Mouse (Mus musculus): ENCODE data around the gene Nmnat1. TPM values are rescaled to one million over a fixed set of nuclear protein-coding genes. Genes with fewer than 3 reads are reported as not detected.

Nmnat1 gene
- polyA plus RNA-seq, 1 experiment = 3.6 TPM

DNA sequence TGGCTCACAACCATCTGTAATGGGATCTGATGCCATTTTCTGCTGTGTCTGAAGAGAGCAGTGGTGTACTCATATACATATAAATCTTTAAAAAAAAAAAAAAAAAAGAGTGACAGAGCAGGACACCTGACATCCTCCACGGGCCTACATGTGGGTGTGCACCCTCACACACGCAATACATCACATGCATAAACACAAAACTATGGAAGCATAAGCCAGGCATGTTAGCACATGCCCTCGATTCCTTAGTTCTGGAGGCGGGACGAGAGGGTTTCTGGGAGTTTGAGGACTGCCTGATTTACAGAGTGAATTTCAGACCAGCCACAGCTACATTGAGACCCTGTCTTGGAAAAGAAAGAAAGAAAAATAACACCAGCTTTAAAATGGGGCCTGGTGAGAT, 19.4 kb upstream of the Nmnat1 start:
- no peak overlapping the region for H3K27ac ChIP-seq (ENCODE audit: control insufficient read depth, insufficient read depth, low read depth, low read length, poor library complexity)
- H3K4me1 ChIP-seq (ENCODE audit: control insufficient read depth, insufficient read depth, low read length) = no peaks in the 10 kb centered on the region
- 76% methylated on average over 5 of the region's 5 CpGs for WGBS
- TF ChIP-seq POLR2A (IDR thresholded peaks at IDR 0.05; ENCODE audit: borderline replicate concordance, control insufficient read depth, low read depth, low read length) (no peak), CTCF (IDR thresholded peaks at IDR 0.05; ENCODE audit: control insufficient read depth, insufficient read depth, low read length) (no peak)
- H3K4me3 ChIP-seq (replicated peaks; ENCODE audit: control insufficient read depth, low read depth, low read length) = no peak overlapping the region

DNA sequence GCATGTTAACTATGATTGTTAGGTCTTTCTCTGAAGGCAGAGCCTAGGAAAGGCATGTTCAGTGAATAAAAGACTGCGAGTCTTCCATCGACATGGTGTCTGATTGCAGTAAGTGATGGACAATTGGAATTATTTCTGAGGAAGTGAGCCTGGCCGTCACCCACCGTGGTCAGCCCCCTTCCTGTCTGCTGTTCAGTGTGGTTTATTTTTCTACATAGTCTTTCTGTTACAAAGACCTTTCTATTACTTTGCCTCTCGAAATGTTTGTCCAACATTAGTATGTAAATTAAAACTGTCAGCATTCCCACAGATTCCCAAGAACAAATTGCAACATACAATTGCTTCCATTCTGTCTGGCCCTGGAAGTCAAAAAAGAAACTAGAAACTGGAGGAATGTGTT, 14.8 kb upstream of the Nmnat1 start:
- TF ChIP-seq CTCF (IDR thresholded peaks at IDR 0.05; ENCODE audit: control insufficient read depth, insufficient read depth, low read length) (no peak), POLR2A (IDR thresholded peaks at IDR 0.05; ENCODE audit: borderline replicate concordance, control insufficient read depth, low read depth, low read length) (no peak)
- 24% methylated on average over 5 of the region's 5 CpGs for WGBS

DNA sequence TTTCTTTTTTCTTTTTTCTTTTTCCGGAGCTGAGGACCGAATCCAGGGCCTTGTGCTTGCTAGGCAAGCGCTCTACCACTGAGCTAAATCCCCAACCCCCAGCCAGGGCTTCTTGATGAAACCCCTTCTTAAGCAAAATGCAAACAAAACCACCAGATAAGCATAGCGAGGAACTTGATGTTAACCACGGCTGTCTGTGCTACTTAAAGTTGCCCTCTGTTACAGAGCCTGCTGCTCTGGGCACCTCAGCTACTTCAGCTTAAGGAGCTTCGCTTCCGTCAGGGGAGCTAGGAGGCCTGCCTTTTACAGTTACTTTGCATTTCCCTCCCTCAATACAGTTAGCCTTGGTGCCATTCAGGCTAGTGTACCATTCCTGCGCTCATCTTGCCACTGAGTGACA, 13.9 kb upstream of the Nmnat1 start:
- Histone ChIP-seq H3K27ac (ENCODE audit: control insufficient read depth, insufficient read depth, low read depth, low read length, poor library complexity) (no peak overlapping the region), H3K4me1 (ENCODE audit: control insufficient read depth, insufficient read depth, low read length) (no peaks in the 10 kb centered on the region), H3K4me3 (replicated peaks; ENCODE audit: control insufficient read depth, low read depth, low read length) (no peak overlapping the region)
- no peak for TF ChIP-seq POLR2A (IDR thresholded peaks at IDR 0.05; ENCODE audit: borderline replicate concordance, control insufficient read depth, low read depth, low read length)
- WGBS = 73% methylated on average over 8 of the region's 8 CpGs

More for the DNA sequence above, 14.8 kb upstream of the Nmnat1 start:
- Histone ChIP-seq H3K27ac (ENCODE audit: control insufficient read depth, insufficient read depth, low read depth, low read length, poor library complexity) (no peak overlapping the region), H3K4me1 (ENCODE audit: control insufficient read depth, insufficient read depth, low read length) (no peaks in the 10 kb centered on the region), H3K4me3 (replicated peaks; ENCODE audit: control insufficient read depth, low read depth, low read length) (no peak overlapping the region)

DNA sequence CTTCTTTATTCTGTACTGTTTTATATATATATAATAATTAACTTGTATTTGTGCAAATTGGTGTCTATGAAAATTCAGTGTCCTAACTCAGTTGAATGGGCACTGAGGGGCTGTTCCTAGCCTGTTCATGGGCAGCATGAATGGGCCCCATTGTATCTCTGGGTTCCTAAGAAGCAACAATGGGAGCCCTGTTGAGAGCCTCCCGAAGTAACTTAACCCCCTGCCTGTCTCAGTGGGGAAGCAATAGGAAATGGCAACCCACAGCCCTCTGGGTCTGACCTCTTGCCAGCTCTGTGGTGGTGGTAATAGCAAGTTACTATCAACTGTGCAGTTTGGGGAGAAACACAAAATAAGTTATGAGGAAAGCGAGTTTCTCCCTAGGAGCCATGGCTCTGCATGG, 11.6 kb upstream of the Nmnat1 start:
- Histone ChIP-seq H3K27ac (ENCODE audit: control insufficient read depth, insufficient read depth, low read depth, low read length, poor library complexity) (no peak overlapping the region), H3K4me1 (ENCODE audit: control insufficient read depth, insufficient read depth, low read length) (no peaks in the 10 kb centered on the region), H3K4me3 (replicated peaks; ENCODE audit: control insufficient read depth, low read depth, low read length) (no peak overlapping the region)
- WGBS = 46% methylated on average over 2 of the region's 2 CpGs
- TF ChIP-seq POLR2A (IDR thresholded peaks at IDR 0.05; ENCODE audit: borderline replicate concordance, control insufficient read depth, low read depth, low read length) (no peak), CTCF (IDR thresholded peaks at IDR 0.05; ENCODE audit: control insufficient read depth, insufficient read depth, low read length) (no peak)

DNA sequence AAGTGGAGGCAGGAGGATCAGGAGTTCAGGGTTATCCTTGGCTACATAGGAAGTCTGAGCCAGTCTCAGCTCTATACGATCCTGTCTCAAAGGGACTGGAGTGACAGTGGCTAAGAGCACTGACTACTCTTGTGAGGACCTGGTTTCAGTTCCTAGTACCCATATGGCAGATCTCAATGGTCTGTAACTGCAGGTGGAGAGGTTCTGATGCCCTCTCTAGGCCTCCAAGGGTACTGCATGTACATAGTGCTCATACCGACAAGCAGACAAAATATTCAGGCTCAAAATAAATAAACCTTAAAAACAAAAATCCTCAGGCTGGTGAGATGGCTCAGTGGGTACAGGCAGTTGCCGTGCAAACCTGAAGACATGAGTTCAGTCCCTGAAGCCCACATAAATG, 6.1 kb upstream of the Nmnat1 start:
- Histone ChIP-seq H3K27ac (ENCODE audit: control insufficient read depth, insufficient read depth, low read depth, low read length, poor library complexity) (no peak overlapping the region), H3K4me1 (ENCODE audit: control insufficient read depth, insufficient read depth, low read length) (no peaks in the 10 kb centered on the region), H3K4me3 (replicated peaks; ENCODE audit: control insufficient read depth, low read depth, low read length) (no peak overlapping the region)
- WGBS = 90% methylated on average over 3 of the region's 3 CpGs
- peak; percentile 7; the same call in 1 of the 2 replicates for TF ChIP-seq CTCF (IDR thresholded peaks at IDR 0.05; ENCODE audit: control insufficient read depth, insufficient read depth, low read length)
- no peak for TF ChIP-seq POLR2A (IDR thresholded peaks at IDR 0.05; ENCODE audit: borderline replicate concordance, control insufficient read depth, low read depth, low read length)

DNA sequence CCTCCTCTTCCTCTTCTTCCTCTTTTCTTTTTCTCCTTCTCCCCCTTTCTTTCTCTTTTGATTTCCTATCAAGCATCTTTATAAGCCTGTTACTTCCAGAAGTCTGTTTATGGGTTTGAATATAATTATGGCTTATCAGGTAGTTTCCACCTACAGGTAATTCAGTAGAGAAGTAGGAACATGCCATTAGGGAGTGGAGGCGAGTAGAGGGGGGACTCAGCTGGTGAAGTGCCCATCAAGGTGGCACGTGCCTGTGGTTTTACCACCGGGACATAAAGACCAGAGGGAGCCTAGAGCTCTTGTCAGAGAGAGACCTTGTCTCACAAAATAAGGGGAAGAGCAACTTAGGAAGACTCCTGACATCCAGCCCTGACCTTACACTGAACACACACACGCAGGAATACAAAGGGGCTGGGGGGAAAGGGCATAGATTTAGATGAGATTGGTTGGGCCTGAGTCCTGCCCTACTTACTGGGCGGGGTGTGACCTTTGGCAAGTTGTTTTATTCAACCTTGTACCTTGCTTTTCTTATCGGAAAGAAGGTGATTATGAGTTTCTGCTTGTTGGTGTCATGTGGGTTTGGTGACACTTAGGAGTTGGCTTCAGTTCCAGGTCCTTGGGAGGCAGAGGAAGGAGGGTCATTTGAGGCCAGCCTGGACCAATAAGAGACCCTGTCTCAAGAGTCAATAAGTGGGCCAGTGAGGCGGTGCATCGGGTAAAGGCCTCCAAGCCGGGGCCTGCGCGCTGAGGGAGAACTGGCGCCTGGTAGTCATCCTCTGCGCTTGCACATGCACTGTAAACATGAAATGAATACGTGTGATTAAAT, 4.6 kb upstream of the Nmnat1 start:
- Histone ChIP-seq H3K27ac (ENCODE audit: control insufficient read depth, insufficient read depth, low read depth, low read length, poor library complexity) (no peak overlapping the region), H3K4me1 (ENCODE audit: control insufficient read depth, insufficient read depth, low read length) (no peaks in the 10 kb centered on the region), H3K4me3 (replicated peaks; ENCODE audit: control insufficient read depth, low read depth, low read length) (no peak overlapping the region)
- TF ChIP-seq CTCF (IDR thresholded peaks at IDR 0.05; ENCODE audit: control insufficient read depth, insufficient read depth, low read length) (no peak), POLR2A (IDR thresholded peaks at IDR 0.05; ENCODE audit: borderline replicate concordance, control insufficient read depth, low read depth, low read length) (no peak)
- WGBS = 89% methylated on average over 14 of the region's 14 CpGs

DNA sequence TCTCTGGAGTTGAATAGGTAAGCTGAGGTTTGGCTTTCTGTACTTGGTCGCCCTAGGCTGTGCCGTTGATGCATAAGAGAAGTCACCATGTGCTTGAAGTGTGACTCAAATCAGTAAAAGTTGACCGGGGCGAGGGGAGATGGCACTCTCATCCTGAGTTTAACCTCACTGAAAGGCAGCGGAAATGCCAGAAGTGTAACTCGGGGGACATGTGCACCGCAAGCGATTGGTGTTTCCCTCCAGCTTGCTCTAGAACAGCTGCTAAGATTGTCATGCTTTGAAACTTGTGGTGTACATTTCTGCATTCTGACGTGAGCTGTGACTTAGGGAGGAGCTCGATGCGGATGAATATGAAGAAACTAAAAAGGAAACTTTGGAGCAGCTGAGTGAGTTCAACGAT, 2.7 kb upstream of the Nmnat1 start:
- TF ChIP-seq CTCF (IDR thresholded peaks at IDR 0.05; ENCODE audit: control insufficient read depth, insufficient read depth, low read length) = no peak
- TF ChIP-seq POLR2A (IDR thresholded peaks at IDR 0.05; ENCODE audit: borderline replicate concordance, control insufficient read depth, low read depth, low read length) = no peak
- Histone ChIP-seq H3K27ac (ENCODE audit: control insufficient read depth, insufficient read depth, low read depth, low read length, poor library complexity) (no peak overlapping the region), H3K4me3 (replicated peaks; ENCODE audit: control insufficient read depth, low read depth, low read length) (no peak overlapping the region), H3K4me1 (ENCODE audit: control insufficient read depth, insufficient read depth, low read length) (no peaks in the 10 kb centered on the region)
- WGBS = 90% methylated on average over 12 of the region's 12 CpGs

DNA sequence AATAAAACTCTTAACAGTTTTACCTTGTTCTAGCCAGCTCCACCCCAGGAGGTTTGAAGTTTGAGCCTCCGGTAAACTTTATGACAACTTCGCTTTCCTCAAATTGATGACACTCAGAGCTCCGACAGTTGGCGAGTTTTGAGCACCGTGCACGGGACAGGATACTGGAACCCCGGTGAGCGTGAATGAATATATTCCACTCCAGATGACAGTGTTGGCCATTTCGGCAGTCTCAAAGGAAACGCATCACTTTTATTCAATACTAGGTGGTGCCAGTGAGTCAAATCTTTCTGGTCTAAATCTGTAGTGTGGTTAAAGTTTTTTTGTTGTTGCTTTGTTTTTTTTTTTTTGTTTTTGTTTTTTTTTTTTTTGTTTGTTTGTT, 814 bp upstream of the Nmnat1 start:
- WGBS = under 1% methylated on average over 10 of the region's 10 CpGs
- Histone ChIP-seq H3K4me1 (ENCODE audit: control insufficient read depth, insufficient read depth, low read length) (no peaks in the 10 kb centered on the region), H3K27ac (ENCODE audit: control insufficient read depth, insufficient read depth, low read depth, low read length, poor library complexity) (no peak overlapping the region), H3K4me3 (replicated peaks; ENCODE audit: control insufficient read depth, low read depth, low read length) (peak overlapping the region; percentile 80)
- TF ChIP-seq POLR2A (IDR thresholded peaks at IDR 0.05; ENCODE audit: borderline replicate concordance, control insufficient read depth, low read depth, low read length) (no peak), CTCF (IDR thresholded peaks at IDR 0.05; ENCODE audit: control insufficient read depth, insufficient read depth, low read length) (no peak)

All from bone marrow, adult 2 months (tissue).